Mouse (Mus musculus): ENCODE results near the gene Crebrf. TPM values are rescaled to one million over a fixed set of nuclear protein-coding genes. Genes with fewer than 3 reads are reported as not detected.

The Crebrf gene
- polyA plus RNA-seq, 1 experiment from 2014 or later = 10.6 TPM

DNA sequence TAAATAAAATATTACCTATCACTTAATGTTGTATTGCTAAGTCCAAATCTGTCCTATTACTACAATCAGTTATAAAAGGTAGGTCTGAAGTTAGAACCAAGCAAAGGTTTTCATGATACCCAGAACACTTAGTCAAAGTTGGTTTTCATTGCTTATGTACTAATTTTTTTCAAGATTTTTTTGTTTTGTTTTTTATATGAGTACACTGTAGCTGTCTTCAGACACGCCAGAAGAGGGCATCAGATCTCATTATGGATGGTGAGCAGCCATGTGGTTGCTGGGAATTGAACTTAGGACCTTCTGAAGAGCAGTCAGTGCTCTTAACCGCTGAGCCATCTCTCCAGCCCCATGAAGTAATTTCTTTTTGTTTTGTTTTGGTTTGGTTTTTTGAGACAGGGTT lies 2.4 kb downstream of the Crebrf start:
- WGBS = 58% methylated on average over 2 of the region's 2 CpGs
- no peak for ATAC-seq
- no peak overlapping the region for H3K9ac ChIP-seq (ENCODE audit: low read depth, low read length)

GRCm38 (mm10) chr17:26719405-26719804 lies 4.0 kb downstream of the Crebrf start:
- no peaks in the 10 kb centered on the region for H3K9me3 ChIP-seq (ENCODE audit: control insufficient read depth, low read length)

More for the DNA sequence above, 2.4 kb downstream of the Crebrf start:
- Histone ChIP-seq H3K36me3 (ENCODE audit: control insufficient read depth, insufficient read depth, low read length) (no peaks in the 10 kb centered on the region), H3K4me1 (ENCODE audit: control insufficient read depth, insufficient read depth, low read depth, low read length) (peaks cover 2% of the 10 kb centered on the region; the same call in 1 of the 2 replicates), H3K27ac (ENCODE audit: low read depth, low read length) (no peak overlapping the region), H3K9me3 (ENCODE audit: control insufficient read depth, low read length) (no peaks in the 10 kb centered on the region), H3K4me2 (ENCODE audit: low read length) (no peak overlapping the region), H3K4me3 (ENCODE audit: low read length) (no peak overlapping the region), H3K27me3 (replicated peaks; ENCODE audit: control insufficient read depth, insufficient read depth, low read length) (no peaks in the 10 kb centered on the region)

GRCm38 (mm10) chr17:26721802-26722201 lies 6.4 kb downstream of the Crebrf start:
- H3K4me3 ChIP-seq (ENCODE audit: low read length) = no peak overlapping the region
- no peak for ATAC-seq
- H3K4me1 ChIP-seq (ENCODE audit: control insufficient read depth, insufficient read depth, low read depth, low read length) = no peaks in the 10 kb centered on the region
- H3K27me3 ChIP-seq (replicated peaks; ENCODE audit: control insufficient read depth, insufficient read depth, low read length) = no peaks in the 10 kb centered on the region
- WGBS = 75% methylated on average over 2 of the region's 2 CpGs
- no peak overlapping the region for H3K4me2 ChIP-seq (ENCODE audit: low read length)
- no peaks in the 10 kb centered on the region for H3K9me3 ChIP-seq (ENCODE audit: control insufficient read depth, low read length)
- no peak overlapping the region for H3K9ac ChIP-seq (ENCODE audit: low read depth, low read length)
- no peak overlapping the region for H3K27ac ChIP-seq (ENCODE audit: low read depth, low read length)
- H3K36me3 ChIP-seq (ENCODE audit: control insufficient read depth, insufficient read depth, low read length) = no peaks in the 10 kb centered on the region

More at GRCm38 (mm10) chr17:26719405-26719804, 4.0 kb downstream of the Crebrf start:
- Histone ChIP-seq H3K27me3 (replicated peaks; ENCODE audit: control insufficient read depth, insufficient read depth, low read length) (no peaks in the 10 kb centered on the region), H3K4me1 (ENCODE audit: control insufficient read depth, insufficient read depth, low read depth, low read length) (peaks cover under 1% of the 10 kb centered on the region; the same call in 1 of the 2 replicates), H3K4me3 (ENCODE audit: low read length) (no peak overlapping the region), H3K27ac (ENCODE audit: low read depth, low read length) (no peak overlapping the region), H3K4me2 (ENCODE audit: low read length) (no peak overlapping the region), H3K36me3 (ENCODE audit: control insufficient read depth, insufficient read depth, low read length) (no peaks in the 10 kb centered on the region), H3K9ac (ENCODE audit: low read depth, low read length) (no peak overlapping the region)
- ATAC-seq = no peak

DNA sequence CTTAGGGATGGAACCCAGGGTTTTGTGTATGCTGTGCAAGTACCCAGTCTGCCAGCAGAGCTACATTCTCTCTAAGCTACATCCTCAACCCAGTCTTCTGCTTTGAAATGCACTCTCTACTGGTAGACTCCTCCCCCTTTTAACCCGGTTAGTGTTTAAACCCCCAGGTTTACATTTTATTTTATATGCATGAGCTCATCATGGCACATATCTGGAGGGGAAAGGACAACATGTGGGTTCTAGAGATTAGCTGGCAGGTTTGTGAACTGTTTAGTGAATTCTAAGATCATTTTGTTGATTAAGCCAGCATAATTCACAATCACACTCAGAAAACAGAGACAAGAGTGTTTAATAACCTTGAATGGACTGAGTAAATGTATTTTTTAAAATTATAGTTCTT lies 9.3 kb downstream of the Crebrf start:
- no peaks in the 10 kb centered on the region for H3K9me3 ChIP-seq (ENCODE audit: control insufficient read depth, low read length)
- no peak overlapping the region for H3K4me3 ChIP-seq (ENCODE audit: low read length)
- ATAC-seq = no peak
- WGBS = 62% methylated on average over 1 of the region's 1 CpGs
- H3K27me3 ChIP-seq (replicated peaks; ENCODE audit: control insufficient read depth, insufficient read depth, low read length) = no peaks in the 10 kb centered on the region
- H3K27ac ChIP-seq (ENCODE audit: low read depth, low read length) = no peak overlapping the region
- no peak overlapping the region for H3K9ac ChIP-seq (ENCODE audit: low read depth, low read length)
- H3K36me3 ChIP-seq (ENCODE audit: control insufficient read depth, insufficient read depth, low read length) = no peaks in the 10 kb centered on the region
- H3K4me1 ChIP-seq (ENCODE audit: control insufficient read depth, insufficient read depth, low read depth, low read length) = no peaks in the 10 kb centered on the region
- no peak overlapping the region for H3K4me2 ChIP-seq (ENCODE audit: low read length)

- Histone ChIP-seq H3K9me3 (ENCODE audit: control insufficient read depth, low read length) (no peaks in the 10 kb centered on the region), H3K9ac (ENCODE audit: low read depth, low read length) (no peak overlapping the region), H3K27me3 (replicated peaks; ENCODE audit: control insufficient read depth, insufficient read depth, low read length) (no peaks in the 10 kb centered on the region), H3K4me3 (ENCODE audit: low read length) (no peak overlapping the region), H3K27ac (ENCODE audit: low read depth, low read length) (no peak overlapping the region), H3K36me3 (ENCODE audit: control insufficient read depth, insufficient read depth, low read length) (no peaks in the 10 kb centered on the region), H3K4me2 (ENCODE audit: low read length) (no peak overlapping the region), H3K4me1 (ENCODE audit: control insufficient read depth, insufficient read depth, low read depth, low read length) (no peaks in the 10 kb centered on the region)
- 92% methylated on average over 1 of the region's 1 CpGs for WGBS
- ATAC-seq = no peak
Observed at GRCm38 (mm10) chr17:26726674-26727073, 11.2 kb downstream of the Crebrf start.

GRCm38 (mm10) chr17:26727110-26727755 lies 11.8 kb downstream of the Crebrf start:
- 75% methylated on average over 3 of the region's 3 CpGs for WGBS
- H3K4me1 ChIP-seq (ENCODE audit: control insufficient read depth, insufficient read depth, low read depth, low read length) = no peaks in the 10 kb centered on the region
- no peak overlapping the region for H3K9ac ChIP-seq (ENCODE audit: low read depth, low read length)
- H3K4me2 ChIP-seq (ENCODE audit: low read length) = no peak overlapping the region
- no peak overlapping the region for H3K27ac ChIP-seq (ENCODE audit: low read depth, low read length)
- H3K4me3 ChIP-seq (ENCODE audit: low read length) = no peak overlapping the region
- no peak for ATAC-seq
- no peaks in the 10 kb centered on the region for H3K36me3 ChIP-seq (ENCODE audit: control insufficient read depth, insufficient read depth, low read length)
- H3K27me3 ChIP-seq (replicated peaks; ENCODE audit: control insufficient read depth, insufficient read depth, low read length) = no peaks in the 10 kb centered on the region
- H3K9me3 ChIP-seq (ENCODE audit: control insufficient read depth, low read length) = no peaks in the 10 kb centered on the region

GRCm38 (mm10) chr17:26742581-26742980 lies 27.1 kb downstream of the Crebrf start:
- no peak overlapping the region for H3K4me3 ChIP-seq (ENCODE audit: low read length)
- no peak for ATAC-seq
- H3K27me3 ChIP-seq (replicated peaks; ENCODE audit: control insufficient read depth, insufficient read depth, low read length) = no peaks in the 10 kb centered on the region
- no peaks in the 10 kb centered on the region for H3K9me3 ChIP-seq (ENCODE audit: control insufficient read depth, low read length)
- no peak overlapping the region for H3K4me2 ChIP-seq (ENCODE audit: low read length)
- no peak overlapping the region for H3K27ac ChIP-seq (ENCODE audit: low read depth, low read length)
- H3K4me1 ChIP-seq (ENCODE audit: control insufficient read depth, insufficient read depth, low read depth, low read length) = no peaks in the 10 kb centered on the region
- no peaks in the 10 kb centered on the region for H3K36me3 ChIP-seq (ENCODE audit: control insufficient read depth, insufficient read depth, low read length)
- WGBS = 66% methylated on average over 4 of the region's 4 CpGs
- no peak overlapping the region for H3K9ac ChIP-seq (ENCODE audit: low read depth, low read length)

- H3K27ac ChIP-seq (ENCODE audit: low read depth, low read length) = no peak overlapping the region
- WGBS = 57% methylated on average over 1 of the region's 1 CpGs
- H3K36me3 ChIP-seq (ENCODE audit: control insufficient read depth, insufficient read depth, low read length) = no peaks in the 10 kb centered on the region
- no peak overlapping the region for H3K4me2 ChIP-seq (ENCODE audit: low read length)
- no peak for ATAC-seq
- H3K9me3 ChIP-seq (ENCODE audit: control insufficient read depth, low read length) = no peaks in the 10 kb centered on the region
- no peak overlapping the region for H3K4me3 ChIP-seq (ENCODE audit: low read length)
- no peak overlapping the region for H3K9ac ChIP-seq (ENCODE audit: low read depth, low read length)
- no peaks in the 10 kb centered on the region for H3K27me3 ChIP-seq (replicated peaks; ENCODE audit: control insufficient read depth, insufficient read depth, low read length)
- H3K4me1 ChIP-seq (ENCODE audit: control insufficient read depth, insufficient read depth, low read depth, low read length) = no peaks in the 10 kb centered on the region
Observed at GRCm38 (mm10) chr17:26743294-26743693, 27.8 kb downstream of the Crebrf start.

GRCm38 (mm10) chr17:26749975-26750374 lies 34.5 kb downstream of the Crebrf start:
- H3K27me3 ChIP-seq (replicated peaks; ENCODE audit: control insufficient read depth, insufficient read depth, low read length) = no peaks in the 10 kb centered on the region
- no peak overlapping the region for H3K9ac ChIP-seq (ENCODE audit: low read depth, low read length)
- WGBS = 96% methylated on average over 3 of the region's 3 CpGs
- no peak overlapping the region for H3K4me3 ChIP-seq (ENCODE audit: low read length)
- no peak overlapping the region for H3K4me2 ChIP-seq (ENCODE audit: low read length)
- no peak overlapping the region for H3K27ac ChIP-seq (ENCODE audit: low read depth, low read length)
- ATAC-seq = no peak
- no peaks in the 10 kb centered on the region for H3K9me3 ChIP-seq (ENCODE audit: control insufficient read depth, low read length)
- H3K36me3 ChIP-seq (ENCODE audit: control insufficient read depth, insufficient read depth, low read length) = no peaks in the 10 kb centered on the region
- no peaks in the 10 kb centered on the region for H3K4me1 ChIP-seq (ENCODE audit: control insufficient read depth, insufficient read depth, low read depth, low read length)
